Mouse (Mus musculus) liver, embryonic 15.5 days (tissue): ENCODE results near the gene Ap1b1. TPM values are rescaled to one million over a fixed set of nuclear protein-coding genes. Genes with fewer than 3 reads are reported as not detected.
"Not testable (repeated sequence)": the region's sequence is repeated elsewhere in the genome, so short reads cannot be mapped to it uniquely, and the experiment has no call there.

Experiments
- ATAC-seq: fragments of 200-750 bp; cut with Nextera tagmentation; 2 replicates; pipeline ENCODE4 v1.8.0; 2017; ENCODE audit warnings: moderate number of reproducible peaks, mild to moderate bottlenecking, moderate library complexity; ENCODE audit not compliant: insufficient read depth
- H3K27ac ChIP-seq: fragments of 300-500 bp; sonication (generic); replicated peaks from 2 replicates; pipeline ENCODE4 v1.5.1; 2015; ENCODE audit warnings: mild to moderate bottlenecking, inconsistent platforms
- H3K27me3 ChIP-seq: fragments of 300-500 bp; sonication (generic); 2 replicates; pipeline ENCODE4 v1.6.1; 2015; ENCODE audit warnings: mild to moderate bottlenecking, inconsistent platforms
- H3K36me3 ChIP-seq: fragments of 300-500 bp; sonication (generic); replicated peaks from 2 replicates; pipeline ENCODE4 v1.6.1; 2015; ENCODE audit warnings: moderate library complexity, mild to moderate bottlenecking, inconsistent platforms
- H3K4me1 ChIP-seq: fragments of 300-500 bp; sonication (generic); replicated peaks from 2 replicates; pipeline ENCODE4 v1.6.1; 2015; ENCODE audit warnings: inconsistent platforms
- H3K4me2 ChIP-seq: fragments of 300-500 bp; sonication (generic); 2 replicates; pipeline ENCODE4 v1.6.1; 2015; ENCODE audit warnings: moderate library complexity, mild to moderate bottlenecking, inconsistent platforms
- H3K4me3 ChIP-seq: fragments of 300-500 bp; sonication (generic); replicated peaks from 2 replicates; pipeline ENCODE4 v1.5.1; 2015; ENCODE audit warnings: mild to moderate bottlenecking, inconsistent platforms
- H3K9ac ChIP-seq: fragments of 300-500 bp; sonication (generic); 2 replicates; pipeline ENCODE4 v1.6.1; 2015; ENCODE audit warnings: moderate library complexity, mild to moderate bottlenecking, inconsistent platforms
- H3K9me3 ChIP-seq: fragments of 300-500 bp; sonication (generic); replicated peaks from 2 replicates; pipeline ENCODE4 v1.6.1; 2016; ENCODE audit warnings: inconsistent platforms
- WGBS: fragments of 180-500 bp; shearing (Covaris S2); methylation state at CpG from one replicate; pipeline ENCODE4 v1.1.7; 2015; ENCODE audit warnings: mixed read lengths; ENCODE audit not compliant: insufficient replicate concordance; 5-methylcytosine and 5-hydroxymethylcytosine counted together
- polyA plus RNA-seq: library from polyadenylated mRNA; unstranded; fragments of >200 nt; fragmentation: Nextera tagmentation; extraction: Ambion mirVana; gene quantifications from 2 replicates; pipeline ENCODE4 v1.2.1, GENCODE M21; 2015

Ap1b1 gene
- polyA plus RNA-seq, 1 experiment from 2014 or later, result 76.7 TPM

- Histone ChIP-seq H3K36me3 (peaks cover 7% of the 10 kb centered on the region), H3K27me3 (peaks cover 71% of the 10 kb centered on the region), H3K27ac (no peak overlapping the region), H3K9me3 (no peaks in the 10 kb centered on the region), H3K4me2 (no peak overlapping the region), H3K9ac (no peak overlapping the region), H3K4me3 (no peak overlapping the region), H3K4me1 (peaks cover 67% of the 10 kb centered on the region)
- no peak for ATAC-seq
- WGBS, result 59% methylated on average over 13 of the region's 13 CpGs
Measured at GRCm38 (mm10) chr11:5062860-5063505, 76.4 kb downstream of the Ap1b1 start.

- 62% methylated on average over 31 of the region's 31 CpGs for WGBS
- Histone ChIP-seq H3K4me2 (peak overlapping the region; percentile 99), H3K4me3 (peak overlapping the region; percentile 71), H3K4me1 (peaks cover 69% of the 10 kb centered on the region), H3K27me3 (peaks cover 64% of the 10 kb centered on the region), H3K9me3 (no peaks in the 10 kb centered on the region), H3K27ac (no peak overlapping the region), H3K36me3 (peaks cover 14% of the 10 kb centered on the region), H3K9ac (no peak overlapping the region)
- no peak for ATAC-seq
Measured at GRCm38 (mm10) chr11:5063561-5064281, 77.1 kb downstream of the Ap1b1 start.

DNA sequence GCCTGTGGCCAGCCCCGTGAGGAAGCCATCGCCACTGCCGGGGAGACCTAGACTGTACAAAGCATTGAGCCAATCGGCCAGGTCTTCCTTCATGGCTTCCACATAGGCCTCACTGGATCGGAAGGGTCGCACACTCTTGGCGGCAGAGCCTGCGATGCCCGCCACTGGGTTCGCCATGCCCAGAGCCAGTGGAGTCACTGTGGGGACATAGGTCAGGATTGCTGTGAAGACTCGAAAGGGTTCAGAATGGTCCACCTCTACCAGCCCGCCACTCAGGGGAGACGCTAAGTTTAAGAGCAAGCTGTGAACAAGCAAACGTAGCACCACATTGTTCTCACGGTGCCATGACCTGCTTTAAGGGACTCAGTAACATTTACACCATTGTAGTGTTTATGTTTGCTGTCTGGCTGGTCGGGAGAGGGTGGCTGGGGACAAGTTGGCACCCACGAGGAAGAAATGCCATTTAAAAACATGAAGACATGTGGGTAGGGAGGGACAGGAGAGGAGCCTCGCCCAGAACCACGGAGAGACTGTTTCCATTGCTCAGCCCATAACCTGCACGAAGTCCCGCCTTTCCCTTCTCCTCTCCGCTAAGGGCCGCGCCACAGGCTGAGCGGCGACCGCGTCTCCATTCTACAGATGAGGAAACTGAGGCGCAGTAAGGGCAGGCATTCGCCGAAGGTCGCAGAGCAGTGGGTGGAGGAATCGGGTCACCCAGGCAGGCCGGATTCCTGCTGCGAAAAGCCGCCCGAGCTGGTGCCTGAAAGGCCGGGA, 77.8 kb downstream of the Ap1b1 start:
- Histone ChIP-seq H3K4me2 (peak overlapping the region; percentile 99), H3K27me3 (peaks cover 56% of the 10 kb centered on the region), H3K4me3 (peak overlapping the region; percentile 71), H3K9me3 (no peaks in the 10 kb centered on the region), H3K27ac (0 out of 2 replicates have a peak overlapping the region, but pooled peaks have one; percentile 19), H3K4me1 (peaks cover 70% of the 10 kb centered on the region), H3K36me3 (peaks cover 22% of the 10 kb centered on the region), H3K9ac (peak overlapping the region; percentile 63)
- peak; percentile 8; the same call in 1 of the 2 replicates for ATAC-seq
- 18% methylated on average over 38 of the region's 38 CpGs for WGBS

DNA sequence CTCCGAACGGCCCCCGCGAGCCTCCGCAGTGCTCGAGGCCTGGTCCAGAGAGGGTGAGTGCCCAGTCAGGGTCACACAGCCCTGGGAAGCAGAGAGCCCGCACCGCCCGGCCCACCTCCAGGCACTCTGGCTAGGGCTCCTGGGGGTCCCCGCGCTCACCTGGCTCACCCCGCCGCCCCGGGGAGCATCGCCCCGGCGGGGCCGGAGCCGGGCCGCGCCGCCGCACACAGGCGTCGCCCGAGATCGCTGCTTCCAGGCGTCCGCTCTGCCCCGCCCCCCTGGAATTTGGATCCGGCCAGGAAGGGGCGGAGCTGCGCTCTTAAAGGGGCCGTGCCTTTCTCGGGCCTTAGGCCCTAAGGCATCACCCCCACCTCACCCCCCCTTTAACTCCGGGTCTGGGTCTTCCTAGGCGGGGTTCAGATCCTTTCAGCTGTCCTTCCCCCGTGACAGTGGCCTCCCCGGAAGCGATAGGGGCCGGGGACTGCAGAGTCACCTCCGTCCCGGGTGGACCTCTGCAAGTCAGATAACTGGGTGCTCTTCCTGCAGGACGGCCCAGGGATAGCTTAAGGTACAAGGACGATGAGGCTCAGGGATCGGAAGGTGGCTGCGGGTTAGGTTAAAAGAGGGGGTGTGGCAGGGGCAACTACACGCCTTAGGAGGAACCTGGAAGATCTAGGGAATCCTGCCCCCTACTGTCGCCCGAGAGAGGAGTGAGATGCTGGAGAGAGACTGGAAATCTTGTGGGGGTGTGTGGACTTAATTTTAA, 78.6 kb downstream of the Ap1b1 start, which contains the start of gene Gas2l1:
TSS of gene Gas2l1 (minus strand) at position 272 of the 766 bp plus-strand sequence.
- Histone ChIP-seq H3K9me3 (no peaks in the 10 kb centered on the region), H3K36me3 (peaks cover 28% of the 10 kb centered on the region), H3K4me3 (peak within 1 kb of the TSS; percentile 71), H3K4me2 (peak within 1 kb of the TSS; percentile 99), H3K4me1 (peaks cover 66% of the 10 kb centered on the region), H3K27me3 (peaks cover 49% of the 10 kb centered on the region), H3K27ac (peak within 1 kb of the TSS; percentile 57; the same call in 1 of the 2 replicates), H3K9ac (peak within 1 kb of the TSS; percentile 63)
- under 1% methylated on average over 49 of the region's 50 CpGs for WGBS
- ATAC-seq, result peak; percentile 77

DNA sequence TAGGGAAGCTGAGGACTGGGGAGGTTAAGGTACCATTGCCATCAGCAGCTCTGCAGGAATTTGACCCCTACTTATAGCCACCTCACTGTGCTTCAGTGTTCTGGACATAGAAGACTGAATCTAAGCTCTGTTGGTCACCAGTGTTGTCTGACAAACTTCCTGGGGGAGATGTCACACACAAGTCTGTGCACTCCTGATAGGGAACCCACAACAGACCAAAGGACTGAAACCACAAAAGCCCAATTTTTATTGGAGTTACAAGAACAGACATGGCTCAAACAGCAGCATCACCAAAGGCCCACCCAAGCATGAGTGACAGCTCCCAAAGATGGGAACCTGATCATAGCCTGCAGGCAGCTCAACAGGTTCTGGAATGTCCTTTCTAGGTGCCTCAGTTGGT, 80.4 kb downstream of the Ap1b1 start:
- no peak overlapping the region for H3K27ac ChIP-seq
- no peaks in the 10 kb centered on the region for H3K9me3 ChIP-seq
- ATAC-seq, result no peak
- H3K4me1 ChIP-seq, result peaks cover 54% of the 10 kb centered on the region
- H3K9ac ChIP-seq, result no peak overlapping the region
- H3K36me3 ChIP-seq, result peaks cover 46% of the 10 kb centered on the region
- H3K27me3 ChIP-seq, result peaks cover 30% of the 10 kb centered on the region
- H3K4me3 ChIP-seq, result no peak overlapping the region
- no peak overlapping the region for H3K4me2 ChIP-seq

DNA sequence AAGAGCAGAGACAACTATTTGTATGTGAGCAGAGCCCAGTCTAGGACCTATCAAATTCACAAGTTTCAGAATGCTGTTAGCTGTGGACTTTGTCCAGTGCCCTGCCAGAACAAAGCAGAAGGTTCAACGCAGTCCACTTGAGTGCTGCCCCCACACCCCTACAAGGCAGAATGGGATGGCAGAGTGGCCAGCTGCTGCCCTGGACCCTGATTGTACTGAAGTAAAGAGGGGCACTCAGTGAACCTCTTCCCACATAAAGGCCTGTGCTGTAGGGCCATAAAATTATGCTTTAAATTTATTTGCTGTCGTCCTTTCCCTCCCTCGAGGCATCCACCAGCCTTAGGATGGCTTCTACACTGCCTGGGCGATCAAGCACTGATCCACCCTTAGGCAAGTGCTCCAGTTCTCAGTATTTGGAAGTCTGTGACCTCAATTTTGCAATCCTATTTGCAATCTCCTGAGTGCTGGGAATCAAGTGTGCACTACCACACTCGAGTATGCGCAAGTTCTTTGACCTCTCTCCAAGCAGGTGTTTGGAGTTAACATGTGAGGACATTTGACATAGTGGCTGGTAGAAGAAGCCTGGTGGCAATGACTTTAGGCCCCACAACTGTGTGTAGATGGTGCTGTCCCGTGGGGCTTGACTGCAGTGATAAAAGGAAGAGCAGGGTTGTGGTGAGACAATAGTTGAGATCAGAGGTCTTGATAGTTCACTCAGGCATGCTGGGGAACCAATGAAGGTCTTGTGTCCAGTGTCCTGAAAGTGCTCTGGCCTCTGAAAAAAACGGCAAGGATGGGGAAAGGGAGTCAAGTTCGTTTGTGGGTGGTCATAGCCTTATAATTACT, 81.7 kb downstream of the Ap1b1 start:
- peaks cover 18% of the 10 kb centered on the region for H3K27me3 ChIP-seq
- peaks cover 59% of the 10 kb centered on the region for H3K36me3 ChIP-seq
- H3K4me2 ChIP-seq, result no peak overlapping the region
- 0 out of 2 replicates have a peak overlapping the region, but pooled peaks have one; percentile 45 for H3K27ac ChIP-seq
- 53% methylated on average over 9 of the region's 9 CpGs for WGBS
- no peaks in the 10 kb centered on the region for H3K9me3 ChIP-seq
- no peak overlapping the region for H3K4me3 ChIP-seq
- peaks cover 43% of the 10 kb centered on the region for H3K4me1 ChIP-seq
- H3K9ac ChIP-seq, result no peak overlapping the region
- no peak for ATAC-seq

DNA sequence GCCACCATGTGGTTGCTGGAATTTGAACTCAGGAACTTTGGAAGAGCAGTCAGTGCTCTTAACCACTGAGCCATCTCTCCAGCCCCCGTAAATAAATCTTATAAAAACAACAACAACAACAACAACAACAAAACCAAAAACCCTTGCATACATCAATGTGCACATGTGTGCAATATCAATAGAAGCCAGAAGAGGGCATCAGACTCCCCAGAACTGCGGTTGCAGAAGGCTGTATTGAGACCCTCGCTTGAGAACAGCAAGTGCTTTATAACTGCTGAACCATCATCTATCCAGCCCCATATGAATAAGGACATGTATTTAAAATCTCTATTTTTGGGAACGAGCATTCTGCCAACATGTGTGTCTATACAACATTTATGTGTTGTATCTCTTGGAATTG, 88.3 kb downstream of the Ap1b1 start:
- Histone ChIP-seq H3K36me3 (peaks cover 90% of the 10 kb centered on the region), H3K27me3 (no peaks in the 10 kb centered on the region), H3K4me2 (no peak overlapping the region), H3K4me3 (no peak overlapping the region), H3K27ac (no peak overlapping the region), H3K9me3 (no peaks in the 10 kb centered on the region), H3K9ac (no peak overlapping the region), H3K4me1 (no peaks in the 10 kb centered on the region)
- ATAC-seq, result no peak
- 65% methylated on average over 4 of the region's 4 CpGs for WGBS

DNA sequence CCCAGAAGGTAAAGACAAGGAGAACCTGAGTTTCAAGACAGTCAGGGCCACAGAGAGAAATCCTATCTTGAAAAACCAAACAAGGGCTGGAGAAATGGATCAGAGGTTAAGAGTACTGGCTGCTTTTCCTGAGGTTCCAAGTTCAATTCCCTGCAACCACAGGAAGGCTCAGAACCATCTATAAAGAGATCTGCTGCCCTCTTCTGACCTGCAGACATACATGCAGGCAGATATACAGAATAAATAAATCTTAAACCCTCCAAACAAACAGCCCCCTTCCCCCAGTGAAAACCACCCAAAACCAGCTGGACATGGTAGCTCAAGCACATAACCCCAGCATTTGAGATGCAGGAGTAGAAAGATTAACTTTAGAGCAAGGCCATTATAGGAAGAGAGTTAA, 89.1 kb downstream of the Ap1b1 start:
- Histone ChIP-seq H3K4me1 (no peaks in the 10 kb centered on the region), H3K27ac (no peak overlapping the region), H3K9ac (no peak overlapping the region), H3K4me3 (no peak overlapping the region), H3K27me3 (no peaks in the 10 kb centered on the region), H3K9me3 (no peaks in the 10 kb centered on the region), H3K36me3 (peaks cover 90% of the 10 kb centered on the region), H3K4me2 (no peak overlapping the region)
- no peak for ATAC-seq

DNA sequence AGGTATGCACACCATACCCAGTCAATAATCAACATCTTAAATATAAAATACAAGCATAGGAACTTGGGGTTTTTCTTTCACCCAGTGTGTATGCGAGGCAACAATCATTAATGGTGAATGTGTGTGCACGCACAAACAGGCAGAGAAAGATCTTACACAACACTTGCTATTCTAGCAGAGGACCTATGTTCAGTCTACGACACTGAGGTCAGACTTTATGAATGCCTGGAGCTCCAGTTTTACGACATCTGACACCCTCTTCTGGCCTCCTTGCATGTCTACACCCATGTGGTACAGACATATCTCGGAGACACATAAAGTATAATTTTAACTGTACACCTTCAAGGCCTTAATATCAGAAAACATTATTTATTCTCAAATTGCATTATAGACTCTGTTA, 90.2 kb downstream of the Ap1b1 start:
- not testable (repeated sequence) for H3K4me3 ChIP-seq, ATAC-seq, H3K9ac ChIP-seq, H3K27me3 ChIP-seq, H3K4me1 ChIP-seq, H3K4me2 ChIP-seq, H3K9me3 ChIP-seq, H3K27ac ChIP-seq
- peaks cover 86% of the 10 kb centered on the region for H3K36me3 ChIP-seq
- WGBS, result 81% methylated on average over 4 of the region's 5 CpGs

GRCm38 (mm10) chr11:5089147-5089546, 102.5 kb downstream of the Ap1b1 start:
- H3K36me3 ChIP-seq, result peaks cover 95% of the 10 kb centered on the region
- 93% methylated on average over 1 of the region's 1 CpGs for WGBS
- H3K9ac ChIP-seq, result no peak overlapping the region
- no peaks in the 10 kb centered on the region for H3K27me3 ChIP-seq
- 0 out of 2 replicates have a peak, but pooled peaks cover 6% of the 10 kb centered on the region for H3K4me1 ChIP-seq
- H3K9me3 ChIP-seq, result no peaks in the 10 kb centered on the region
- no peak overlapping the region for H3K27ac ChIP-seq
- no peak for ATAC-seq
- no peak overlapping the region for H3K4me3 ChIP-seq
- no peak overlapping the region for H3K4me2 ChIP-seq
